Comparison of ENCODE assay signal across 11 mouse cellular contexts in genomic region chr17:64026485-64026884, GRCm38 (mm10).
DNase-seq lines count a peak whose midpoint lies in the region; ATAC-seq and TF ChIP-seq lines count a peak whose summit lies in the region.
"Had no signal": no experiment of that assay in that cellular context is flagged by ENCODE, and none has a peak within 500 bp of the region (broad histone marks: within the 10 kb centered on the region; RNA-seq: fewer than 3 reads in every experiment).

No protein-coding gene starts in this region.

- no peak overlapping the region for H3K4me2 ChIP-seq in forebrain, postnatal 0 days (ENCODE audit: low read depth)

- 64% methylated on average over 2 of the region's 2 CpGs for WGBS in forebrain, postnatal 0 days
- 77% methylated on average over 2 of the region's 2 CpGs for WGBS in forebrain, embryonic 10.5 days
- 70% methylated on average over 2 of the region's 2 CpGs for whole genome bisulfite sequencing in midbrain, embryonic 10.5 days

- no peak for ATAC-seq in forebrain, postnatal 0 days
- peak; percentile 85 for ATAC-seq in megakaryocyte progenitor cell, adult 5-6 weeks (replicated peaks; ENCODE audit: poor library complexity)

- H3K9ac ChIP-seq in forebrain, postnatal 0 days: no peak overlapping the region

- no peaks in the 10 kb centered on the region for H3K27me3 ChIP-seq in forebrain, postnatal 0 days (ENCODE audit: insufficient read depth, low read length)
- H3K27me3 ChIP-seq in forebrain, embryonic 10.5 days (ENCODE audit: poor library complexity, severe bottlenecking): no peaks in the 10 kb centered on the region
- H3K27me3 ChIP-seq in midbrain, embryonic 10.5 days (ENCODE audit: low read depth, poor library complexity, severe bottlenecking): no peaks in the 10 kb centered on the region

- H3K36me3 ChIP-seq in forebrain, postnatal 0 days (ENCODE audit: insufficient read depth): no peaks in the 10 kb centered on the region
- no peaks in the 10 kb centered on the region for H3K36me3 ChIP-seq in forebrain, embryonic 10.5 days (replicated peaks)
- no peaks in the 10 kb centered on the region for H3K36me3 ChIP-seq in midbrain, embryonic 10.5 days
- H3K36me3 ChIP-seq: limb, embryonic 10.5 days had no signal

- no peaks in the 10 kb centered on the region for H3K4me1 ChIP-seq in forebrain, postnatal 0 days (ENCODE audit: insufficient read depth)
- H3K4me1 ChIP-seq in forebrain, embryonic 10.5 days: peaks cover 5% of the 10 kb centered on the region; the same call in 1 of the 2 replicates
- no peaks in the 10 kb centered on the region for H3K4me1 ChIP-seq in midbrain, embryonic 10.5 days
- H3K4me1 ChIP-seq: limb, embryonic 10.5 days had no signal

- H3K9me3 ChIP-seq in forebrain, postnatal 0 days (ENCODE audit: low read length): no peaks in the 10 kb centered on the region
- H3K9me3 ChIP-seq in forebrain, embryonic 10.5 days: no peaks in the 10 kb centered on the region
- no peaks in the 10 kb centered on the region for H3K9me3 ChIP-seq in midbrain, embryonic 10.5 days (replicated peaks)
- H3K9me3 ChIP-seq: limb, embryonic 10.5 days had no signal

- peak; percentile 36 for TF ChIP-seq CTCF in forebrain, postnatal 0 days (IDR thresholded peaks at IDR 0.05; ENCODE audit: low read depth)
- peak; percentile 57 for TF ChIP-seq CTCF in left cerebral cortex, adult 2 months (IDR thresholded peaks at IDR 0.05)

- DNase-seq in forebrain, postnatal 0 days: no peak
- no peak for DNase-seq in forebrain, embryonic 10.5 days (ENCODE audit: extremely low spot score, low spot score)
- DNase-seq in left cerebral cortex, adult 2 months (ENCODE audit: extremely low spot score in 1 of 2, low spot score in 2 of 2): no peak
- DNase-seq in left cerebral cortex, adult 8-10 months (ENCODE audit: low spot score in 2 of 2): no peak
- peak; percentile 11 for DNase-seq in adipocyte (ENCODE audit: low spot score)
- DNase-seq in ovary, postnatal 10 days (ENCODE audit: low spot score): no peak
- DNase-seq in midbrain, embryonic 10.5 days (ENCODE audit: low spot score): no peak
- DNase-seq: adrenal gland, postnatal 25 days; cerebellum, postnatal 36 days had no signal

- H3K27ac ChIP-seq in forebrain, postnatal 0 days (ENCODE audit: low read depth, low read length): no peak overlapping the region
- H3K27ac ChIP-seq in forebrain, embryonic 10.5 days: no peak overlapping the region
- no peak overlapping the region for H3K27ac ChIP-seq in left cerebral cortex, adult 2 months
- no peak overlapping the region for H3K27ac ChIP-seq in midbrain, embryonic 10.5 days (replicated peaks)
- H3K27ac ChIP-seq: limb, embryonic 10.5 days had no signal

- intact Hi-C loops in left cerebral cortex, adult 2 months (cut with DNase I): loop anchor here (10.0 kb wide), 1 partner anchor 578 kb away; the partner anchor contains the start of gene Man2a1

- H3K4me3 ChIP-seq in forebrain, postnatal 0 days (ENCODE audit: low read depth, low read length): no peak overlapping the region
- H3K4me3 ChIP-seq in forebrain, embryonic 10.5 days: no peak overlapping the region
- no peak overlapping the region for H3K4me3 ChIP-seq in left cerebral cortex, adult 2 months
- no peak overlapping the region for H3K4me3 ChIP-seq in midbrain, embryonic 10.5 days
- H3K4me3 ChIP-seq: limb, embryonic 10.5 days had no signal
